9 mouse cellular contexts compared by ENCODE assay signal in genomic region chr12:54187812-54188600, GRCm38 (mm10). TPM values are rescaled to one million over a fixed set of nuclear protein-coding genes. Genes with fewer than 3 reads are reported as not detected.
DNase-seq lines count a peak whose midpoint lies in the region; ATAC-seq and TF ChIP-seq lines count a peak whose summit lies in the region.
"Had no signal": no experiment of that assay in that cellular context is flagged by ENCODE, and none has a peak within 500 bp of the region (broad histone marks: within the 10 kb centered on the region; RNA-seq: fewer than 3 reads in every experiment).

No protein-coding gene starts in this region.

- H3K9me3 ChIP-seq in kidney, postnatal 0 days (replicated peaks; ENCODE audit: low read length) = no peaks in the 10 kb centered on the region
- 0 out of 2 replicates have a peak, but pooled peaks cover 2% of the 10 kb centered on the region for H3K9me3 ChIP-seq in stomach, embryonic 14.5 days (ENCODE audit: control insufficient read depth, low read depth, low read length)
- no peaks in the 10 kb centered on the region for H3K9me3 ChIP-seq in forebrain, embryonic 11.5 days (ENCODE audit: control insufficient read depth, low read length)
- H3K9me3 ChIP-seq: hindbrain, embryonic 15.5 days had no signal

- no peak for TF ChIP-seq CTCF in kidney, postnatal 0 days (IDR thresholded peaks at IDR 0.05; ENCODE audit: low read depth)
- TF ChIP-seq CTCF in layer of hippocampus, adult 2 months (conservative IDR thresholded peaks at IDR 0.05) = no peak

- H3K27ac ChIP-seq in kidney, postnatal 0 days = peak overlapping the region; percentile 43; the same call in 1 of the 2 replicates
- peak overlapping the region; percentile 33; the same call in 1 of the 2 replicates for H3K27ac ChIP-seq in stomach, embryonic 14.5 days (ENCODE audit: low read length)
- no peak overlapping the region for H3K27ac ChIP-seq in layer of hippocampus, adult 2 months
- H3K27ac ChIP-seq in forebrain, embryonic 11.5 days (ENCODE audit: low read depth, low read length) = no peak overlapping the region
- H3K27ac ChIP-seq: hindbrain, embryonic 15.5 days had no signal

- ATAC-seq in kidney, postnatal 0 days (replicated peaks; ENCODE audit: low FRiP score, low read depth) = no peak
- ATAC-seq in stomach, embryonic 14.5 days (ENCODE audit: insufficient number of reproducible peaks, insufficient read depth, low FRiP score, low read depth) = no peak
- no peak for ATAC-seq in forebrain, embryonic 11.5 days (replicated peaks; ENCODE audit: low FRiP score)

- intact Hi-C loops in left cerebral cortex, postnatal 4 days (cut with DNase I) = no loop called here

- peaks cover 28% of the 10 kb centered on the region for H3K4me1 ChIP-seq in kidney, postnatal 0 days (replicated peaks; ENCODE audit: insufficient read depth, low read length)
- peaks cover 19% of the 10 kb centered on the region for H3K4me1 ChIP-seq in stomach, embryonic 14.5 days (ENCODE audit: control insufficient read depth, insufficient read depth, low read length)
- peaks cover 10% of the 10 kb centered on the region; the same call in 1 of the 2 replicates for H3K4me1 ChIP-seq in forebrain, embryonic 11.5 days (replicated peaks; ENCODE audit: control insufficient read depth, insufficient read depth, low read length)

- no peak overlapping the region for H3K4me3 ChIP-seq in kidney, postnatal 0 days (replicated peaks; ENCODE audit: low read depth, low read length)
- H3K4me3 ChIP-seq in stomach, embryonic 14.5 days (ENCODE audit: low read depth, low read length) = no peak overlapping the region
- H3K4me3 ChIP-seq in layer of hippocampus, adult 2 months = no peak overlapping the region
- H3K4me3 ChIP-seq in forebrain, embryonic 11.5 days (ENCODE audit: low read depth, low read length) = no peak overlapping the region
- H3K4me3 ChIP-seq: hindbrain, embryonic 15.5 days had no signal

- no peaks in the 10 kb centered on the region for H3K36me3 ChIP-seq in kidney, postnatal 0 days (ENCODE audit: insufficient read depth, low read length)
- no peaks in the 10 kb centered on the region; the same call in 1 of the 2 replicates for H3K36me3 ChIP-seq in stomach, embryonic 14.5 days (ENCODE audit: control insufficient read depth, insufficient read depth, low read length)
- H3K36me3 ChIP-seq in forebrain, embryonic 11.5 days (ENCODE audit: control insufficient read depth, insufficient read depth, low read length) = no peaks in the 10 kb centered on the region
- H3K36me3 ChIP-seq: hindbrain, embryonic 15.5 days had no signal

- peak overlapping the region; percentile 10; the same call in 1 of the 2 replicates for H3K4me2 ChIP-seq in kidney, postnatal 0 days (ENCODE audit: low read length)
- H3K4me2 ChIP-seq in stomach, embryonic 14.5 days (replicated peaks; ENCODE audit: low read depth, low read length) = no peak overlapping the region
- H3K4me2 ChIP-seq in forebrain, embryonic 11.5 days (ENCODE audit: low read depth, low read length, severe bottlenecking) = no peak overlapping the region
- H3K4me2 ChIP-seq: hindbrain, embryonic 15.5 days had no signal

- DNase-seq in left cerebral cortex, postnatal 4 days = peak; percentile 53
- DNase-seq in left cerebral cortex, adult 8-10 months (ENCODE audit: low spot score in 2 of 2) = no peak
- peak; percentile 73 to 79 for DNase-seq in heart, adult 9 months (ENCODE audit: low spot score in 2 of 2)
- no peak for DNase-seq in kidney, postnatal 0 days (ENCODE audit: low spot score)
- DNase-seq in layer of hippocampus, adult 2 months (ENCODE audit: low spot score in 2 of 2) = no peak
- no peak for DNase-seq in forebrain, embryonic 11.5 days (ENCODE audit: low spot score)
- DNase-seq in layer of hippocampus, postnatal 10 days (ENCODE audit: low spot score in 2 of 2) = no peak

- H3K9ac ChIP-seq in kidney, postnatal 0 days (ENCODE audit: low read depth, low read length) = no peak overlapping the region
- H3K9ac ChIP-seq in stomach, embryonic 14.5 days (replicated peaks; ENCODE audit: low read depth, low read length) = no peak overlapping the region
- no peak overlapping the region for H3K9ac ChIP-seq in forebrain, embryonic 11.5 days (ENCODE audit: low read length)
- H3K9ac ChIP-seq: hindbrain, embryonic 15.5 days had no signal

- 67% methylated on average over 17 of the region's 17 CpGs for WGBS in kidney, postnatal 0 days
- WGBS in stomach, embryonic 14.5 days = 62% methylated on average over 17 of the region's 17 CpGs
- WGBS in forebrain, embryonic 11.5 days = 81% methylated on average over 17 of the region's 17 CpGs

- no peaks in the 10 kb centered on the region for H3K27me3 ChIP-seq in kidney, postnatal 0 days (ENCODE audit: insufficient read depth, low read length)
- H3K27me3 ChIP-seq in stomach, embryonic 14.5 days (ENCODE audit: control insufficient read depth, insufficient read depth, low read length) = no peaks in the 10 kb centered on the region
- no peaks in the 10 kb centered on the region for H3K27me3 ChIP-seq in forebrain, embryonic 11.5 days (ENCODE audit: control insufficient read depth, insufficient read depth, low read length)
- H3K27me3 ChIP-seq: hindbrain, embryonic 15.5 days had no signal

RNA-seq across cellular contexts. Expression of gene Egln3, which starts 15.7 kb away (rescaled TPM):
- total RNA-seq in left cerebral cortex, postnatal 4 days (2021) = 10 to 100 TPM; 18.3 to 19.0 TPM
- total RNA-seq in left cerebral cortex, adult 8-10 months (2022) = 10 to 100 TPM in 1 of 4 experiments, 1 to 10 TPM in 3; 8.8 to 10.8 (median 9.7) TPM
- 13.3 and 14.4 TPM in 2 replicates for polyA plus RNA-seq in kidney, postnatal 0 days (2015; fragmentation: Nextera tagmentation; extraction: Ambion mirVana)
- polyA plus RNA-seq in stomach, embryonic 14.5 days (2014; fragmentation: Nextera tagmentation; extraction: Ambion mirVana) = 46.7 and 54.2 TPM in 2 replicates
- 1 to 10 TPM; 4.9 TPM for total RNA-seq in layer of hippocampus, adult 2 months (2021)
- polyA plus RNA-seq in forebrain, embryonic 11.5 days (2014; fragmentation: Nextera tagmentation; extraction: Ambion mirVana) = 4.0 and 4.1 TPM in 2 replicates
- total RNA-seq in layer of hippocampus, postnatal 10 days (2021) = 1 to 10 TPM; 5.2 to 5.7 TPM

Comparison
In these comparisons a context has a peak if more than half of its experiments do, and no peak if none do; other contexts are left out.
1. DNase-seq: peak in left cerebral cortex, postnatal 4 days (single experiment) and heart, adult 9 months (2 of 2); none in left cerebral cortex, adult 8-10 months (0 of 2), kidney, postnatal 0 days (single experiment), layer of hippocampus, adult 2 months (0 of 2), forebrain, embryonic 11.5 days (single experiment) and layer of hippocampus, postnatal 10 days (0 of 2).
2. H3K27ac ChIP-seq: peak in kidney, postnatal 0 days (single experiment) and stomach, embryonic 14.5 days (single experiment); none in layer of hippocampus, adult 2 months (single experiment) and forebrain, embryonic 11.5 days (single experiment).